Mouse (Mus musculus): ENCODE measurements around the gene Sgo2a. TPM values are rescaled to one million over a fixed set of nuclear protein-coding genes. Genes with fewer than 3 reads are reported as not detected.

Gene Sgo2a
- polyA plus RNA-seq, 1 experiment from 2014 or later = 3.3 TPM

GRCm38 (mm10) chr1:58045546-58045945, 49.8 kb downstream of the Sgo2a start:
- H3K9me3 ChIP-seq = no peaks in the 10 kb centered on the region
- H3K36me3 ChIP-seq = no peaks in the 10 kb centered on the region
- no peak overlapping the region for H3K9ac ChIP-seq
- peaks cover 10% of the 10 kb centered on the region; the same call in 1 of the 2 replicates for H3K4me1 ChIP-seq (replicated peaks)
- no peaks in the 10 kb centered on the region for H3K27me3 ChIP-seq
- H3K27ac ChIP-seq (replicated peaks) = no peak overlapping the region
- 66% methylated on average over 5 of the region's 5 CpGs for WGBS
- no peak overlapping the region for H3K4me2 ChIP-seq
- no peak for ATAC-seq (ENCODE audit: low read depth)
- no peak overlapping the region for H3K4me3 ChIP-seq

DNA sequence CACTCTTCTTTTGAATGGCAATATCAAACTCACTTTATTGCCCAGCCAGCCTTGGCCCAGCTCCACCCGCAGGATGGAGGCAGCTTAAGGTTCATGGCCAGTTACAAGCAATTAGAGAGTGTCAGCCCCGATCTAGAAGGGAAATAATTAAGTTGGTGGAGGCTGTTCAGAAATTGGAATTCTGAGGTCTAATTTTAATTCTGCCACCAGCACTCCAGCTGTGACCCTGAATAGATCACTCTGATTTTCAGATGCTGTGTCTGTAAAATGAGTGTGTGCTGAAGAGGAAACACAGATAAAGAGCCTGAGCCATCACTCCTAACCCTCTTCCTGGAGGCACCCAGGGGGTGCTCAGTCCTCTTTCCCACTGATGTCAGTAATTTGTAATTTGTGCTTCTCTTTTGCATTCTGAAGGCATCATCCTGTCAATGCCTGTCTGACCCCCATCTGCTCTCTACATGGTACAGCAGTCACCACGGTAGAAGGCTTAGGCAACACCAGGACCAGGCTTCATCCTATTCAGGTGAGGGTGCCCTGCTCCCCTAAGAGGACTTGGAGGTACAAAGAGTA, 51.0 kb downstream of the Sgo2a start:
- Histone ChIP-seq H3K4me2 (no peak overlapping the region), H3K27ac (replicated peaks) (peak overlapping the region; percentile 34), H3K9me3 (no peaks in the 10 kb centered on the region), H3K4me1 (replicated peaks) (peaks cover 10% of the 10 kb centered on the region; the same call in 1 of the 2 replicates), H3K4me3 (no peak overlapping the region), H3K27me3 (no peaks in the 10 kb centered on the region), H3K36me3 (no peaks in the 10 kb centered on the region), H3K9ac (no peak overlapping the region)
- WGBS = 40% methylated on average over 3 of the region's 3 CpGs
- ATAC-seq (ENCODE audit: low read depth) = peak; percentile 81

DNA sequence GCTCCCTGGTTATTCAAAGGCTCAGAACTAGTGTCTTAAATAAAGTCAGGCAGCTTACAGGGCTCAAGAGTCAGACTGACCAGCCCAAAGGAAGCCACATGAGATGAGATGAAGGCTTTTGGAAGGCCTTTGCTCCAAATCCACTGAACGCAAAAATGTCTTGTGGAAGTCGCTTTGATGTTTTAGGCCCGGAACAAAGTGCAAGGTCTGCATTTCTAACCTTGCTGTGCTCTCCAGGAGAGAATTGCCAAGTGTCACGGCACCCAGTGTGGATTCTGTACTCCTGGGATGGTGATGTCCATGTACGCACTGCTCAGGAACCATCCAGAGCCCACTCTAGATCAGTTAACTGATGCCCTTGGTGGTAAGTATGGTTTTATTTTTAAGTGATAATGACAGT, 53.4 kb downstream of the Sgo2a start:
- WGBS = 91% methylated on average over 5 of the region's 5 CpGs
- Histone ChIP-seq H3K27ac (replicated peaks) (no peak overlapping the region), H3K36me3 (no peaks in the 10 kb centered on the region), H3K4me2 (no peak overlapping the region), H3K4me1 (replicated peaks) (peaks cover 16% of the 10 kb centered on the region; the same call in 1 of the 2 replicates), H3K27me3 (no peaks in the 10 kb centered on the region), H3K4me3 (no peak overlapping the region), H3K9ac (no peak overlapping the region), H3K9me3 (no peaks in the 10 kb centered on the region)
- ATAC-seq (ENCODE audit: low read depth) = no peak

GRCm38 (mm10) chr1:58055598-58055997, 59.8 kb downstream of the Sgo2a start:
- Histone ChIP-seq H3K27me3 (no peaks in the 10 kb centered on the region), H3K27ac (replicated peaks) (no peak overlapping the region), H3K9ac (no peak overlapping the region), H3K9me3 (no peaks in the 10 kb centered on the region), H3K4me1 (replicated peaks) (peaks cover 12% of the 10 kb centered on the region), H3K4me2 (no peak overlapping the region), H3K4me3 (no peak overlapping the region), H3K36me3 (no peaks in the 10 kb centered on the region)
- ATAC-seq (ENCODE audit: low read depth) = no peak; the same call in 1 of the 2 replicates
- WGBS = 77% methylated on average over 11 of the region's 11 CpGs

DNA sequence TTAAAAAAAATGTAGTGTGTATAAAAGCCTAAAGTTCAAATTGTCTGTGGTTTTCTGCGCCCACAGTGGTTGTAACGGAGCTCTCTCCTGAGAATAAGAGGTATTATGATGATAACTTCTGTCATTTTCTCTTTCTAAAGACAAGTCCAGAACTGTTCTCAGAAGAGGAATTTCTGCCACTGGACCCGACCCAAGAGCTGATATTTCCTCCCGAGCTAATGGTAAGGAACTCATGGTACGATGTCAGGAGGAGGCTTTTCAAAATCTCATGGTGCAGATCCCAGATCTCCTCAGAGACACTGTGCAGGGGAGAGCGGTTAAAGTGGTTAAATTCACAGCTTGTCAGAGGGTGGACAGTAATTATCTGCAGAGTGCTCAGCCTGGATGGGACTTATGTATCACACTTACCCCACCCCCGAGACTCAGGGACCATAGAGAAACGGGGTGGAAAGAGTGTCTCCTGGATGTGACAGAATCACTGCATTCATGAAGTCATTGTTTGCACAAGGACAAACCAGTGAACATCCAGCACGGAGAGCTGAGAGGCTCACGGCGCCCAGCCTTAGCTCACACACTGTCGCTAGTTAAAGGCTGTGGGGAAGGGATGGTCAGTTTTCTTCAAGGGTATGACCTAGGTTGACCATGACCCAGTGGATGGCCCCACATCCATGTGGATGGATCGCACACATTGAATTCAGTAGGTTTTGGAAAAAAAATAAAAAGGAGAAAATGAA, 60.5 kb downstream of the Sgo2a start:
- Histone ChIP-seq H3K9me3 (no peaks in the 10 kb centered on the region), H3K4me3 (no peak overlapping the region), H3K9ac (no peak overlapping the region), H3K36me3 (no peaks in the 10 kb centered on the region), H3K4me2 (no peak overlapping the region), H3K4me1 (replicated peaks) (peaks cover 12% of the 10 kb centered on the region), H3K27ac (replicated peaks) (no peak overlapping the region), H3K27me3 (no peaks in the 10 kb centered on the region)
- WGBS = 77% methylated on average over 13 of the region's 13 CpGs
- 0 out of 2 replicates have a peak, but pooled peaks have one; percentile 53 for ATAC-seq (ENCODE audit: low read depth)

- no peak overlapping the region for H3K9ac ChIP-seq
- 81% methylated on average over 11 of the region's 11 CpGs for WGBS
- H3K27ac ChIP-seq (replicated peaks) = no peak overlapping the region
- no peaks in the 10 kb centered on the region for H3K36me3 ChIP-seq
- H3K4me3 ChIP-seq = no peak overlapping the region
- no peak overlapping the region for H3K4me2 ChIP-seq
- H3K9me3 ChIP-seq = no peaks in the 10 kb centered on the region
- no peaks in the 10 kb centered on the region for H3K27me3 ChIP-seq
- ATAC-seq (ENCODE audit: low read depth) = no peak
- H3K4me1 ChIP-seq (replicated peaks) = peaks cover 12% of the 10 kb centered on the region
Observed at GRCm38 (mm10) chr1:58056939-58057338, 61.2 kb downstream of the Sgo2a start.

GRCm38 (mm10) chr1:58058846-58059245, 63.1 kb downstream of the Sgo2a start:
- Histone ChIP-seq H3K27ac (replicated peaks) (no peak overlapping the region), H3K4me3 (no peak overlapping the region), H3K4me1 (replicated peaks) (peaks cover 9% of the 10 kb centered on the region), H3K27me3 (no peaks in the 10 kb centered on the region), H3K9me3 (no peaks in the 10 kb centered on the region), H3K36me3 (no peaks in the 10 kb centered on the region), H3K4me2 (no peak overlapping the region), H3K9ac (no peak overlapping the region)
- ATAC-seq (ENCODE audit: low read depth) = no peak
- 94% methylated on average over 4 of the region's 4 CpGs for WGBS

- no peak overlapping the region for H3K4me3 ChIP-seq
- no peaks in the 10 kb centered on the region for H3K27me3 ChIP-seq
- ATAC-seq (ENCODE audit: low read depth) = no peak
- H3K9me3 ChIP-seq = no peaks in the 10 kb centered on the region
- no peak overlapping the region for H3K27ac ChIP-seq (replicated peaks)
- WGBS = 92% methylated on average over 7 of the region's 7 CpGs
- H3K4me1 ChIP-seq (replicated peaks) = no peaks in the 10 kb centered on the region
- no peaks in the 10 kb centered on the region for H3K36me3 ChIP-seq
- no peak overlapping the region for H3K9ac ChIP-seq
- no peak overlapping the region for H3K4me2 ChIP-seq
Observed at GRCm38 (mm10) chr1:58062131-58062530, 66.4 kb downstream of the Sgo2a start.

- Histone ChIP-seq H3K36me3 (no peaks in the 10 kb centered on the region), H3K9ac (no peak overlapping the region), H3K4me2 (no peak overlapping the region), H3K4me1 (replicated peaks) (no peaks in the 10 kb centered on the region), H3K27ac (replicated peaks) (no peak overlapping the region), H3K4me3 (no peak overlapping the region), H3K9me3 (no peaks in the 10 kb centered on the region), H3K27me3 (no peaks in the 10 kb centered on the region)
- no peak for ATAC-seq (ENCODE audit: low read depth)
- 93% methylated on average over 5 of the region's 5 CpGs for WGBS
Observed at GRCm38 (mm10) chr1:58065151-58065550, 69.4 kb downstream of the Sgo2a start.

GRCm38 (mm10) chr1:58065606-58066005, 69.8 kb downstream of the Sgo2a start:
- no peak overlapping the region for H3K4me2 ChIP-seq
- ATAC-seq (ENCODE audit: low read depth) = no peak

DNA sequence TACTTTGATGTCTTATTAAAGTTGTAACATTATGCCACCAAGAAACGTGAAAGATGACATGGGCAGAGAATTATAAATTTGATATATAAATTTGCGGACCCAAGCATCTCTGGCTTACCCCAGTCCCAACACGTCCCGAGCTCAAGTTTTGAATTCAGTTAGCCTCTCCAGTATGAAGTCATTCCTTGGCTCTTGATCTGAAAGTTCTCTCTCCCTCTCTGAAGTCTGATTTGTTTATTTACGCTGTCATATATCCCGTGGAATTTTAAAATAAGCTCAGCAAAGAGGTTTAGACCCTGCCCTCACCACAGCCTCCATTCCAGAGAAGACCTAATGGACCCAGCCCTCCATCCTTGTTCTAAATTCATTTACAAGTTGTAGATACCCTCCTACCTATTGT, 73.4 kb downstream of the Sgo2a start:
- Histone ChIP-seq H3K9ac (no peak overlapping the region), H3K27me3 (no peaks in the 10 kb centered on the region), H3K4me2 (no peak overlapping the region), H3K4me1 (replicated peaks) (no peaks in the 10 kb centered on the region), H3K9me3 (no peaks in the 10 kb centered on the region), H3K36me3 (no peaks in the 10 kb centered on the region), H3K27ac (replicated peaks) (no peak overlapping the region), H3K4me3 (no peak overlapping the region)
- no peak for ATAC-seq (ENCODE audit: low read depth)
- 88% methylated on average over 6 of the region's 6 CpGs for WGBS

More at GRCm38 (mm10) chr1:58065606-58066005, 69.8 kb downstream of the Sgo2a start:
- Histone ChIP-seq H3K9ac (no peak overlapping the region), H3K4me1 (replicated peaks) (no peaks in the 10 kb centered on the region), H3K36me3 (no peaks in the 10 kb centered on the region), H3K27me3 (no peaks in the 10 kb centered on the region), H3K27ac (replicated peaks) (no peak overlapping the region), H3K9me3 (no peaks in the 10 kb centered on the region), H3K4me3 (no peak overlapping the region)
- WGBS = 84% methylated on average over 3 of the region's 3 CpGs

- no peak for ATAC-seq (ENCODE audit: low read depth)
- WGBS = 89% methylated on average over 11 of the region's 11 CpGs
- no peaks in the 10 kb centered on the region for H3K36me3 ChIP-seq
- H3K9me3 ChIP-seq = no peaks in the 10 kb centered on the region
- no peak overlapping the region for H3K4me2 ChIP-seq
- no peak overlapping the region for H3K27ac ChIP-seq (replicated peaks)
- H3K4me3 ChIP-seq = no peak overlapping the region
- no peak overlapping the region for H3K9ac ChIP-seq
- H3K4me1 ChIP-seq (replicated peaks) = no peaks in the 10 kb centered on the region
- H3K27me3 ChIP-seq = no peaks in the 10 kb centered on the region
Observed at GRCm38 (mm10) chr1:58070091-58070490, 74.3 kb downstream of the Sgo2a start.

- Histone ChIP-seq H3K4me3 (no peak overlapping the region), H3K27ac (replicated peaks) (no peak overlapping the region), H3K36me3 (no peaks in the 10 kb centered on the region), H3K4me1 (replicated peaks) (no peaks in the 10 kb centered on the region), H3K27me3 (no peaks in the 10 kb centered on the region), H3K9ac (no peak overlapping the region), H3K4me2 (no peak overlapping the region), H3K9me3 (no peaks in the 10 kb centered on the region)
- no peak for ATAC-seq (ENCODE audit: low read depth)
- 87% methylated on average over 9 of the region's 9 CpGs for WGBS
Observed at GRCm38 (mm10) chr1:58071006-58071405, 75.2 kb downstream of the Sgo2a start.
